Mouse (Mus musculus) CH12.LX (cell line): Measurements from ENCODE around the gene Gucy1b2. TPM values are rescaled to one million over a fixed set of nuclear protein-coding genes. Genes with fewer than 3 reads are reported as not detected.
A peak's percentile ranks its signal among the peaks of the same experiment; 100 is the strongest.

ENCODE experiments used
- DNase-seq: peaks from one replicate; pipeline ENCODE4 v3.0.0-alpha.2; 2013; ENCODE audit errors: extremely low read depth
- H3K27ac ChIP-seq: 2 replicates; pipeline ENCODE4 v1.5.1; 2012; ENCODE audit warnings: low read depth, mild to moderate bottlenecking, control low read depth, moderate library complexity; ENCODE audit not compliant: insufficient read depth
- H3K27me3 ChIP-seq: replicated peaks from 2 replicates; pipeline ENCODE3; 2012; ENCODE audit warnings: inconsistent platforms
- H3K36me3 ChIP-seq, 2 experiments: replicated peaks in 1 of 2; 2 replicates each; pipeline versions ENCODE3 to v1.6.1; 2012; ENCODE audit warnings: inconsistent platforms in 1 of 2, low read length in 1 of 2, mild to moderate bottlenecking in 1 of 2, mixed read lengths in 1 of 2, moderate library complexity in 1 of 2; ENCODE audit not compliant: control insufficient read depth in 1 of 2, insufficient read depth in 1 of 2
- H3K4me1 ChIP-seq, 2 experiments: 2 replicates each; pipeline ENCODE4 v1.6.1; 2012; ENCODE audit warnings: inconsistent platforms in 1 of 2, moderate library complexity in 1 of 2; ENCODE audit not compliant: insufficient read depth in 2 of 2, control insufficient read depth in 1 of 2
- H3K4me2 ChIP-seq: 2 replicates; pipeline ENCODE4 v1.6.1; 2012; ENCODE audit warnings: low read depth, mild to moderate bottlenecking, control low read depth; ENCODE audit not compliant: poor library complexity, insufficient read depth, severe bottlenecking
- H3K4me3 ChIP-seq, 3 experiments: fragments of 150-350 bp in 1 of 3; sonication (generic) in 1 of 3; replicated peaks in 1 of 3; 2 replicates each; pipeline versions ENCODE3 to v1.5.1; 2011 to 2012; ENCODE audit warnings: low read depth in 2 of 3, low read length in 2 of 3, mild to moderate bottlenecking in 2 of 3, moderate library complexity in 2 of 3, control low read depth in 1 of 3, improper control_type of control experiment in 1 of 3, inconsistent platforms in 1 of 3, mixed read lengths in 1 of 3; ENCODE audit not compliant: poor library complexity in 1 of 3
- H3K79me2 ChIP-seq: replicated peaks from 2 replicates; pipeline ENCODE4 v1.6.1; 2012; ENCODE audit warnings: mild to moderate bottlenecking, moderate library complexity; ENCODE audit not compliant: control insufficient read depth, poor library complexity, insufficient read depth, severe bottlenecking; ENCODE audit errors: extremely low read depth
- H3K9ac ChIP-seq: 2 replicates; pipeline ENCODE4 v1.6.1; 2012; ENCODE audit warnings: low read depth, mild to moderate bottlenecking, control low read depth, moderate library complexity; ENCODE audit not compliant: insufficient read depth
- H3K9me3 ChIP-seq: replicated peaks from 2 replicates; pipeline ENCODE3; 2012; ENCODE audit warnings: low read length, inconsistent platforms, mixed read lengths
- BHLHE40 ChIP-seq: IDR thresholded peaks from 2 replicates; pipeline ENCODE4 v1.6.1; 2011; ENCODE audit warnings: mild to moderate bottlenecking, low read depth, low read length, improper control_type of control experiment
- CTCF ChIP-seq, 2 experiments: IDR thresholded peaks in 1 of 2; conservative IDR thresholded peaks in 1 of 2; 2 replicates each; pipeline ENCODE4 v1.5.1; 2011 to 2012; ENCODE audit warnings: low read depth in 2 of 2, low read length in 2 of 2, improper control_type of control experiment in 1 of 2, inconsistent platforms in 1 of 2, mild to moderate bottlenecking in 1 of 2, moderate library complexity in 1 of 2
- E2F4 ChIP-seq: IDR thresholded peaks from 2 replicates; pipeline ENCODE4 v1.6.1; 2011; ENCODE audit warnings: low read depth, low read length, improper control_type of control experiment; ENCODE audit not compliant: insufficient replicate concordance
- ELF1 ChIP-seq: IDR thresholded peaks from 2 replicates; pipeline ENCODE4 v1.6.1; 2014; ENCODE audit warnings: low read depth, mild to moderate bottlenecking, inconsistent platforms, low read length, improper control_type of control experiment
- EP300 ChIP-seq: IDR thresholded peaks from 2 replicates; pipeline ENCODE4 v1.6.1; 2011; ENCODE audit warnings: low read length, improper control_type of control experiment
- HCFC1 ChIP-seq: IDR thresholded peaks from 2 replicates; pipeline ENCODE4 v1.6.1; 2012; ENCODE audit warnings: low read depth, mild to moderate bottlenecking, inconsistent platforms, low read length, improper control_type of control experiment
- IRF4 ChIP-seq: IDR thresholded peaks from 2 replicates; pipeline ENCODE4 v1.6.1; 2014; ENCODE audit warnings: low read depth, mild to moderate bottlenecking, inconsistent platforms, low read length, improper control_type of control experiment
- JUND ChIP-seq: conservative IDR thresholded peaks from 2 replicates; pipeline ENCODE4 v1.6.1; 2011; ENCODE audit warnings: low read depth, low read length, improper control_type of control experiment
- MAX ChIP-seq: IDR thresholded peaks from 2 replicates; pipeline ENCODE4 v1.6.1; 2011; ENCODE audit warnings: low read length, improper control_type of control experiment
- MAZ ChIP-seq: IDR thresholded peaks from 2 replicates; pipeline ENCODE4 v1.6.1; 2012; ENCODE audit warnings: low read depth, mild to moderate bottlenecking, inconsistent platforms, low read length, improper control_type of control experiment, moderate library complexity
- MXI1 ChIP-seq: IDR thresholded peaks from 2 replicates; pipeline ENCODE4 v1.6.1; 2011; ENCODE audit warnings: mild to moderate bottlenecking, low read depth, low read length, improper control_type of control experiment
- MYC ChIP-seq: IDR thresholded peaks from 2 replicates; pipeline ENCODE4 v1.6.1; 2011; ENCODE audit warnings: low read depth, mild to moderate bottlenecking, improper control_type of control experiment, low read length
- NELFE ChIP-seq: IDR thresholded peaks from 2 replicates; pipeline ENCODE4 v1.6.1; 2011; ENCODE audit warnings: low read depth, low read length, improper control_type of control experiment
- NRF1 ChIP-seq: IDR thresholded peaks from 2 replicates; pipeline ENCODE4 v1.6.1; 2014; ENCODE audit warnings: low read depth, mild to moderate bottlenecking, inconsistent platforms, low read length, improper control_type of control experiment, moderate library complexity
- PAX5 ChIP-seq: IDR thresholded peaks from 2 replicates; pipeline ENCODE4 v1.6.1; 2012; ENCODE audit warnings: low read length, inconsistent platforms, mixed read lengths
- POLR2A ChIP-seq: IDR thresholded peaks from 2 replicates; pipeline ENCODE4 v1.6.1; 2011; ENCODE audit warnings: low read depth, mild to moderate bottlenecking, improper control_type of control experiment, low read length
- RAD21 ChIP-seq: IDR thresholded peaks from 2 replicates; pipeline ENCODE4 v1.6.1; 2011; ENCODE audit warnings: low read depth, mild to moderate bottlenecking, low read length, improper control_type of control experiment, moderate library complexity
- SIN3A ChIP-seq: IDR thresholded peaks from 2 replicates; pipeline ENCODE4 v1.6.1; 2012; ENCODE audit warnings: low read length, improper control_type of control experiment, inconsistent platforms
- SMC3 ChIP-seq: IDR thresholded peaks from 2 replicates; pipeline ENCODE4 v1.6.1; 2011; ENCODE audit warnings: low read depth, low read length, improper control_type of control experiment
- TCF12 ChIP-seq: IDR thresholded peaks from 2 replicates; pipeline ENCODE4 v1.6.1; 2014; ENCODE audit warnings: low read depth, mild to moderate bottlenecking, inconsistent platforms, low read length, improper control_type of control experiment
- UBTF ChIP-seq: IDR thresholded peaks from 2 replicates; pipeline ENCODE4 v1.6.1; 2012; ENCODE audit warnings: low read depth, mild to moderate bottlenecking, inconsistent platforms, low read length, improper control_type of control experiment, moderate library complexity
- ZC3H11A ChIP-seq: IDR thresholded peaks from 2 replicates; pipeline ENCODE4 v1.6.1; 2012; ENCODE audit warnings: low read depth, mild to moderate bottlenecking, inconsistent platforms, low read length, improper control_type of control experiment
- ZKSCAN1 ChIP-seq: IDR thresholded peaks from 2 replicates; pipeline ENCODE4 v1.6.1; 2012; ENCODE audit warnings: low read depth, inconsistent platforms, low read length, improper control_type of control experiment, borderline replicate concordance
- ZMIZ1 ChIP-seq: IDR thresholded peaks from 2 replicates; pipeline ENCODE4 v1.6.1; 2012; ENCODE audit warnings: low read depth, mild to moderate bottlenecking, inconsistent platforms, low read length, improper control_type of control experiment
- ZNF384 ChIP-seq: IDR thresholded peaks from 2 replicates; pipeline ENCODE4 v1.6.1; 2012; ENCODE audit warnings: low read depth, low read length, improper control_type of control experiment, inconsistent platforms
- dilution Hi-C: fragments of 300-500 bp; cut with MboI; formaldehyde crosslinking; loops from 2 replicates; pipeline ENCODE4 v1.14.3; 2020; ENCODE audit warnings: low sequenced_read_pairs; ENCODE audit not compliant: extremely low pct_unique_long_range_greater_than_20kb, extremely low pct_ligation_motif_present
- in situ Hi-C: fragments of 300-500 bp; cut with MboI; formaldehyde crosslinking; loops from 3 replicates; pipeline ENCODE4 v1.14.3; 2019; ENCODE audit warnings: low sequenced_read_pairs, low pct_ligation_motif_present, low pct_unique_long_range_greater_than_20kb, mixed read lengths
- polyA plus RNA-seq: library from polyadenylated mRNA; unstranded; fragments of >175 nt; gene quantifications from 2 replicates; pipeline ENCODE4 v1.2.1, GENCODE M21; 2012; ENCODE audit warnings: low read depth; ENCODE audit not compliant: insufficient read length
- total RNA-seq, 2 experiments: library from RNA; depleted of rRNA; stranded (reverse); fragments of 300-350 nt in 1 of 2; fragments of >200 nt in 1 of 2; gene quantifications; 2 replicates each; pipeline ENCODE4 v1.2.3; 2012 to 2014

Gucy1b2 gene
- total and polyA plus RNA-seq, 3 experiments: not detected

- dilution Hi-C loops: no loop called here
- no peak overlapping the region for H3K4me3 ChIP-seq
- H3K27me3 ChIP-seq: no peaks in the 10 kb centered on the region
- H3K4me1 ChIP-seq: peaks cover 0 to 4% of the 10 kb centered on the region in 2 experiments; a peak in 1 of 4 replicates
- H3K36me3 ChIP-seq: no peaks in the 10 kb centered on the region
- no peak overlapping the region for H3K4me2 ChIP-seq
- DNase-seq: peak; percentile 72
- no peak overlapping the region for H3K9ac ChIP-seq
- in situ Hi-C loops: loop anchor here (10.0 kb wide), 1 partner anchor 482 kb away; no protein-coding TSS in a partner anchor
- peak; percentile 88 for TF ChIP-seq SMC3
- TF ChIP-seq BHLHE40: no peak
- TF ChIP-seq MXI1: no peak
- peak; percentile 84 to 99 for TF ChIP-seq CTCF (conservative IDR thresholded peaks at IDR 0.05 in 1 of 2, IDR thresholded peaks at IDR 0.05 in 1 of 2; ENCODE audit: low read depth in 2 of 2, low read length in 2 of 2)
- TF ChIP-seq PAX5: no peak
- no peak for TF ChIP-seq POLR2A
- TF ChIP-seq MYC: no peak
- TF ChIP-seq NRF1: no peak
- no peak for TF ChIP-seq ZMIZ1
- peak; percentile 70; the same call in 1 of the 2 replicates for TF ChIP-seq ZC3H11A
- TF ChIP-seq IRF4: 0 out of 2 replicates have a peak, but pooled peaks have one; percentile 22
- peak; percentile 59; the same call in 1 of the 2 replicates for TF ChIP-seq NELFE
- TF ChIP-seq ZKSCAN1: no peak
- TF ChIP-seq ELF1: peak; percentile 35; the same call in 1 of the 2 replicates
- 0 out of 2 replicates have a peak, but pooled peaks have one; percentile 25 for TF ChIP-seq TCF12
- TF ChIP-seq RAD21: peak; percentile 81
- TF ChIP-seq MAZ: no peak
- no peak for TF ChIP-seq UBTF
- TF ChIP-seq, all 38 proteins: peak for 8
- H3K79me2 ChIP-seq: no peaks in the 10 kb centered on the region
- H3K27ac ChIP-seq: no peak overlapping the region
- H3K9me3 ChIP-seq: peaks cover 4% of the 10 kb centered on the region
These were observed 36.2 kb upstream of the Gucy1b2 start for GRCm38 (mm10) chr14:62492196-62492850.

GRCm38 (mm10) chr14:62488270-62488669 is 32.2 kb upstream of the Gucy1b2 start:
- H3K36me3 ChIP-seq: no peaks in the 10 kb centered on the region
- H3K27me3 ChIP-seq: no peaks in the 10 kb centered on the region
- dilution Hi-C loops: no loop called here
- H3K9me3 ChIP-seq: no peaks in the 10 kb centered on the region
- TF ChIP-seq EP300 (no peak), BHLHE40 (no peak), SMC3 (no peak), ZC3H11A (no peak), ZKSCAN1 (no peak), E2F4 (no peak), MAX (no peak), JUND (no peak), TCF12 (no peak), SIN3A (no peak), ELF1 (no peak), ZNF384 (no peak), HCFC1 (no peak), NELFE (no peak), RAD21 (no peak), POLR2A (no peak), PAX5 (no peak), MAZ (no peak), IRF4 (no peak)
- no peak overlapping the region for H3K4me2 ChIP-seq
- no peaks in the 10 kb centered on the region for H3K79me2 ChIP-seq
- no peak overlapping the region for H3K9ac ChIP-seq
- DNase-seq: no peak
- in situ Hi-C loops: no loop called here
- no peak overlapping the region for H3K4me3 ChIP-seq
- no peak overlapping the region for H3K27ac ChIP-seq
- peaks cover 0 to 4% of the 10 kb centered on the region in 2 experiments; a peak in 1 of 4 replicates for H3K4me1 ChIP-seq
